Mouse (Mus musculus) bone marrow, adult 2 months (tissue): ENCODE results near the gene Epb41l5.

Source experiments
- CTCF ChIP-seq: fragments of 200-500 bp; IDR thresholded peaks from 2 replicates; pipeline ENCODE4 v1.5.1; 2011; ENCODE audit warnings: low read length, control low read depth; ENCODE audit not compliant: control insufficient read depth, insufficient read depth
- POLR2A ChIP-seq: fragments of 200-500 bp; IDR thresholded peaks from 2 replicates; pipeline ENCODE4 v1.6.1; 2011; ENCODE audit warnings: low read depth, mild to moderate bottlenecking, control low read depth, low read length, borderline replicate concordance; ENCODE audit not compliant: control insufficient read depth

- TF ChIP-seq CTCF (no peak), POLR2A (no peak)
These were observed 139.3 kb downstream of the Epb41l5 start for GRCm38 (mm10) chr1:119509474-119509873.
